Mouse (Mus musculus) liver, adult 2 months (tissue): Measurements from ENCODE around the gene Gclm. TPM values are rescaled to one million over a fixed set of nuclear protein-coding genes. Genes with fewer than 3 reads are reported as not detected.
A peak's percentile ranks its signal among the peaks of the same experiment; 100 is the strongest.

Experiments
- DNase-seq: peaks from one replicate; pipeline ENCODE4 v3.0.0-alpha.2; 2011; ENCODE audit warnings: low read depth, low spot score; ENCODE audit errors: extremely low read depth
- H3K27ac ChIP-seq: fragments of 200-500 bp; replicated peaks from 2 replicates; pipeline ENCODE4 v1.5.1; 2012; ENCODE audit warnings: low read depth, mild to moderate bottlenecking, control low read depth, inconsistent platforms, low read length; ENCODE audit not compliant: insufficient read depth
- H3K27me3 ChIP-seq: fragments of 200-500 bp; 2 replicates; pipeline ENCODE4 v1.6.1; 2012; ENCODE audit warnings: mild to moderate bottlenecking, moderate library complexity, low read length, inconsistent platforms; ENCODE audit not compliant: control insufficient read depth, insufficient read depth
- H3K36me3 ChIP-seq: fragments of 200-500 bp; 2 replicates; pipeline ENCODE4 v1.6.1; 2012; ENCODE audit warnings: low read length, inconsistent platforms; ENCODE audit not compliant: control insufficient read depth, insufficient read depth
- H3K4me1 ChIP-seq: fragments of 200-500 bp; 2 replicates; pipeline ENCODE4 v1.6.1; 2011; ENCODE audit warnings: low read length; ENCODE audit not compliant: control insufficient read depth, insufficient read depth
- H3K4me3 ChIP-seq: fragments of 200-500 bp; 2 replicates; pipeline ENCODE4 v1.5.1; 2011; ENCODE audit warnings: low read depth, mild to moderate bottlenecking, control low read depth, low read length, moderate library complexity; ENCODE audit not compliant: insufficient read depth
- H3K79me2 ChIP-seq: fragments of 200-500 bp; 2 replicates; pipeline ENCODE4 v1.6.1; 2012; ENCODE audit warnings: inconsistent platforms, mild to moderate bottlenecking, low read length, moderate library complexity; ENCODE audit not compliant: control insufficient read depth, insufficient read depth
- H3K9ac ChIP-seq: fragments of 200-500 bp; 2 replicates; pipeline ENCODE4 v1.6.1; 2012; ENCODE audit warnings: low read depth, mild to moderate bottlenecking, control low read depth, inconsistent platforms, low read length
- CTCF ChIP-seq: fragments of 200-500 bp; IDR thresholded peaks from 2 replicates; pipeline ENCODE4 v1.5.1; 2011; ENCODE audit warnings: low read depth, low read length, control low read depth
- POLR2A ChIP-seq: fragments of 200-500 bp; IDR thresholded peaks from 2 replicates; pipeline ENCODE4 v1.6.1; 2011; ENCODE audit warnings: low read length, control low read depth; ENCODE audit not compliant: insufficient read depth; ENCODE audit errors: extremely low read depth
- whole genome bisulfite sequencing: fragments of 180-500 bp; shearing (Covaris S2); methylation state at CpG from one replicate; pipeline ENCODE4 v1.1.7; 2018; 5-methylcytosine and 5-hydroxymethylcytosine counted together
- polyA plus RNA-seq: library from polyadenylated mRNA; depleted of rRNA; stranded (reverse); fragments of >200 nt; gene quantifications from 2 replicates; pipeline ENCODE4 v1.2.3, GENCODE M21; 2012
- total RNA-seq: library from RNA; depleted of rRNA; stranded (reverse); fragments of >200 nt; gene quantifications from 2 replicates; pipeline ENCODE4 v1.2.3, GENCODE M21; 2014

The Gclm gene
- total and polyA plus RNA-seq, 2 experiments = 57.6 to 236 TPM

- no peaks in the 10 kb centered on the region for H3K27me3 ChIP-seq
- peak overlapping the region; percentile 59 for H3K27ac ChIP-seq
- H3K4me3 ChIP-seq = no peak overlapping the region
- 14% methylated on average over 6 of the region's 6 CpGs for WGBS
- DNase-seq = no peak
- peaks cover 34% of the 10 kb centered on the region for H3K4me1 ChIP-seq
- H3K36me3 ChIP-seq = no peaks in the 10 kb centered on the region
- H3K79me2 ChIP-seq = no peaks in the 10 kb centered on the region
- peak overlapping the region; percentile 34; the same call in 1 of the 2 replicates for H3K9ac ChIP-seq
- TF ChIP-seq CTCF (no peak), POLR2A (no peak)
Observed at GRCm38 (mm10) chr3:122207766-122208165, 37.6 kb upstream of the Gclm start.

GRCm38 (mm10) chr3:122208296-122209225 lies 36.8 kb upstream of the Gclm start:
- DNase-seq = peak; percentile 78
- Histone ChIP-seq H3K4me1 (peaks cover 34% of the 10 kb centered on the region), H3K27me3 (no peaks in the 10 kb centered on the region), H3K36me3 (no peaks in the 10 kb centered on the region), H3K79me2 (no peaks in the 10 kb centered on the region), H3K4me3 (peak overlapping the region; percentile 10; the same call in 1 of the 2 replicates), H3K9ac (peak overlapping the region; percentile 55; the same call in 1 of the 2 replicates), H3K27ac (peak overlapping the region; percentile 94)
- TF ChIP-seq CTCF (no peak), POLR2A (no peak)
- WGBS = 35% methylated on average over 15 of the region's 15 CpGs

- Histone ChIP-seq H3K4me3 (no peak overlapping the region), H3K27ac (peak overlapping the region; percentile 94), H3K27me3 (no peaks in the 10 kb centered on the region), H3K36me3 (no peaks in the 10 kb centered on the region), H3K79me2 (no peaks in the 10 kb centered on the region), H3K9ac (no peak overlapping the region), H3K4me1 (peaks cover 31% of the 10 kb centered on the region)
- DNase-seq = peak; percentile 83
- 43% methylated on average over 11 of the region's 11 CpGs for WGBS
- TF ChIP-seq CTCF (no peak), POLR2A (no peak)
Observed at GRCm38 (mm10) chr3:122209511-122209910, 35.8 kb upstream of the Gclm start.

- Histone ChIP-seq H3K79me2 (no peaks in the 10 kb centered on the region), H3K4me3 (no peak overlapping the region), H3K36me3 (no peaks in the 10 kb centered on the region), H3K4me1 (peaks cover 29% of the 10 kb centered on the region), H3K27ac (peak overlapping the region; percentile 54), H3K27me3 (no peaks in the 10 kb centered on the region), H3K9ac (no peak overlapping the region)
- WGBS = 51% methylated on average over 5 of the region's 5 CpGs
- no peak for DNase-seq
- TF ChIP-seq POLR2A (no peak), CTCF (no peak)
Observed at GRCm38 (mm10) chr3:122210434-122210833, 34.9 kb upstream of the Gclm start.

- Histone ChIP-seq H3K9ac (no peak overlapping the region), H3K27ac (peak overlapping the region; percentile 54), H3K27me3 (no peaks in the 10 kb centered on the region), H3K4me3 (no peak overlapping the region), H3K36me3 (no peaks in the 10 kb centered on the region), H3K4me1 (peaks cover 26% of the 10 kb centered on the region), H3K79me2 (no peaks in the 10 kb centered on the region)
- TF ChIP-seq POLR2A = no peak
- no peak for TF ChIP-seq CTCF
- WGBS = 46% methylated on average over 7 of the region's 7 CpGs
- DNase-seq = no peak
Observed at GRCm38 (mm10) chr3:122210846-122211245, 34.5 kb upstream of the Gclm start.
